Comparison of ENCODE assay signal across 8 mouse cellular contexts in genomic region chr2:92401091-92401561, GRCm38 (mm10). TPM values are rescaled to one million over a fixed set of nuclear protein-coding genes. Genes with fewer than 3 reads are reported as not detected.
DNase-seq lines count a peak whose midpoint lies in the region; ATAC-seq lines count a peak whose summit lies in the region.

TSS of gene Mapk8ip1 (minus strand) at chr2:92401263.

- H3K36me3 ChIP-seq in kidney, embryonic 14.5 days (ENCODE audit: control insufficient read depth, insufficient read depth, low read length) = peaks cover 23% of the 10 kb centered on the region
- H3K36me3 ChIP-seq in hindbrain, embryonic 14.5 days (replicated peaks; ENCODE audit: control insufficient read depth, insufficient read depth) = peaks cover 25% of the 10 kb centered on the region
- peaks cover 6% of the 10 kb centered on the region; the same call in 1 of the 2 replicates for H3K36me3 ChIP-seq in liver, embryonic 11.5 days (ENCODE audit: control insufficient read depth, insufficient read depth, low read length)
- H3K36me3 ChIP-seq in stomach, embryonic 14.5 days (ENCODE audit: control insufficient read depth, insufficient read depth, low read length) = peaks cover 8% of the 10 kb centered on the region

- no peaks in the 10 kb centered on the region; the same call in 1 of the 2 replicates for H3K27me3 ChIP-seq in kidney, embryonic 14.5 days (ENCODE audit: control insufficient read depth, insufficient read depth, low read length)
- H3K27me3 ChIP-seq in hindbrain, embryonic 14.5 days (ENCODE audit: control insufficient read depth, insufficient read depth, low read length) = no peaks in the 10 kb centered on the region
- peaks cover 17% of the 10 kb centered on the region for H3K27me3 ChIP-seq in liver, embryonic 11.5 days (replicated peaks; ENCODE audit: control insufficient read depth, insufficient read depth, low read length)
- no peaks in the 10 kb centered on the region for H3K27me3 ChIP-seq in stomach, embryonic 14.5 days (ENCODE audit: control insufficient read depth, insufficient read depth, low read length)

- no peaks in the 10 kb centered on the region for H3K9me3 ChIP-seq in kidney, embryonic 14.5 days (ENCODE audit: control insufficient read depth, low read length)
- no peaks in the 10 kb centered on the region for H3K9me3 ChIP-seq in hindbrain, embryonic 14.5 days (ENCODE audit: control insufficient read depth, low read length)
- no peaks in the 10 kb centered on the region for H3K9me3 ChIP-seq in liver, embryonic 11.5 days (ENCODE audit: control insufficient read depth, low read length)
- H3K9me3 ChIP-seq in stomach, embryonic 14.5 days (ENCODE audit: control insufficient read depth, low read depth, low read length) = no peaks in the 10 kb centered on the region

- ATAC-seq in kidney, embryonic 14.5 days (ENCODE audit: low FRiP score, low TSS enrichment) = peak; percentile 81
- peak; percentile 71 for ATAC-seq in hindbrain, embryonic 14.5 days (ENCODE audit: low FRiP score)
- peak; percentile 53 for ATAC-seq in liver, embryonic 11.5 days (replicated peaks; ENCODE audit: low FRiP score)
- peak; percentile 81 for ATAC-seq in stomach, embryonic 14.5 days (ENCODE audit: insufficient number of reproducible peaks, insufficient read depth, low FRiP score, low read depth)

- peak within 1 kb of the TSS; percentile 72 for H3K9ac ChIP-seq in kidney, embryonic 14.5 days (ENCODE audit: low read depth, low read length)
- H3K9ac ChIP-seq in hindbrain, embryonic 14.5 days = peak within 1 kb of the TSS; percentile 94
- peak within 1 kb of the TSS; percentile 31; the same call in 1 of the 2 replicates for H3K9ac ChIP-seq in liver, embryonic 11.5 days (ENCODE audit: low read depth, low read length)
- peak within 1 kb of the TSS; percentile 36; the same call in 1 of the 2 replicates for H3K9ac ChIP-seq in stomach, embryonic 14.5 days (replicated peaks; ENCODE audit: low read depth, low read length)

- H3K4me3 ChIP-seq in kidney, embryonic 14.5 days (ENCODE audit: low read length) = peak within 1 kb of the TSS; percentile 57
- H3K4me3 ChIP-seq in hindbrain, embryonic 14.5 days (replicated peaks; ENCODE audit: low read length) = peak within 1 kb of the TSS; percentile 84
- H3K4me3 ChIP-seq in liver, embryonic 11.5 days (ENCODE audit: low read depth, low read length) = peak within 1 kb of the TSS; percentile 55
- H3K4me3 ChIP-seq in stomach, embryonic 14.5 days (ENCODE audit: low read depth, low read length) = peak within 1 kb of the TSS; percentile 50

- no peak for DNase-seq in kidney, adult 8-10 months
- peak; percentile 67 for DNase-seq in ZHBTc4 (ENCODE audit: low read depth, low spot score)
- DNase-seq in embryo, embryonic 10 days (ENCODE audit: low spot score) = peak; percentile 59
- DNase-seq in hindbrain, embryonic 14.5 days (ENCODE audit: low spot score) = peak; percentile 44
- no peak for DNase-seq in liver, embryonic 11.5 days (ENCODE audit: low spot score)
- no peak for DNase-seq in right cerebral cortex, postnatal 25 days

- H3K27ac ChIP-seq in kidney, embryonic 14.5 days (ENCODE audit: low read depth, low read length) = no peak within 1 kb of the TSS
- H3K27ac ChIP-seq in hindbrain, embryonic 14.5 days = peak within 1 kb of the TSS; percentile 81
- H3K27ac ChIP-seq in liver, embryonic 11.5 days (ENCODE audit: low read depth, low read length) = no peak within 1 kb of the TSS
- no peak within 1 kb of the TSS for H3K27ac ChIP-seq in stomach, embryonic 14.5 days (ENCODE audit: low read length)

- WGBS in kidney, embryonic 14.5 days = 3% methylated on average over 14 of the region's 59 CpGs
- 3% methylated on average over 33 of the region's 59 CpGs for WGBS in hindbrain, embryonic 14.5 days
- 3% methylated on average over 52 of the region's 59 CpGs for WGBS in liver, embryonic 11.5 days
- WGBS in stomach, embryonic 14.5 days = 2% methylated on average over 13 of the region's 59 CpGs

- H3K4me1 ChIP-seq in kidney, embryonic 14.5 days (ENCODE audit: control insufficient read depth, insufficient read depth, low read length) = no peaks in the 10 kb centered on the region
- H3K4me1 ChIP-seq in hindbrain, embryonic 14.5 days (replicated peaks; ENCODE audit: control insufficient read depth, insufficient read depth, low read length) = peaks cover 30% of the 10 kb centered on the region
- H3K4me1 ChIP-seq in liver, embryonic 11.5 days (replicated peaks; ENCODE audit: control insufficient read depth, insufficient read depth, low read length) = no peaks in the 10 kb centered on the region
- H3K4me1 ChIP-seq in stomach, embryonic 14.5 days (ENCODE audit: control insufficient read depth, insufficient read depth, low read length) = no peaks in the 10 kb centered on the region

- peak within 1 kb of the TSS; percentile 88 for H3K4me2 ChIP-seq in kidney, embryonic 14.5 days (replicated peaks; ENCODE audit: low read depth, low read length)
- peak within 1 kb of the TSS; percentile 78 for H3K4me2 ChIP-seq in hindbrain, embryonic 14.5 days (replicated peaks)
- peak within 1 kb of the TSS; percentile 78 for H3K4me2 ChIP-seq in liver, embryonic 11.5 days
- peak within 1 kb of the TSS; percentile 85 for H3K4me2 ChIP-seq in stomach, embryonic 14.5 days (replicated peaks; ENCODE audit: low read depth, low read length)

RNA-seq across cellular contexts. Expression of gene Mapk8ip1, which starts in this region (rescaled TPM):
- polyA plus RNA-seq in kidney, embryonic 14.5 days (2014; fragmentation: Nextera tagmentation; extraction: Ambion mirVana) = 15.6 and 20.8 TPM in 2 replicates
- 68.8 and 74.5 TPM in 2 replicates for polyA plus RNA-seq in hindbrain, embryonic 14.5 days (2014; fragmentation: Nextera tagmentation; extraction: Ambion mirVana)
- 4.9 and 6.3 TPM in 2 replicates for polyA plus RNA-seq in liver, embryonic 11.5 days (2014; fragmentation: Nextera tagmentation; extraction: Ambion mirVana)
- polyA plus RNA-seq in stomach, embryonic 14.5 days (2014; fragmentation: Nextera tagmentation; extraction: Ambion mirVana) = 11.3 and 12.7 TPM in 2 replicates

Comparison
In these comparisons a context has a peak if more than half of its experiments do, and no peak if none do; other contexts are left out.
1. H3K9ac ChIP-seq: peak in every context shown above with its lines; median percentile 94 in hindbrain, embryonic 14.5 days; 72 in kidney, embryonic 14.5 days; 36 in stomach, embryonic 14.5 days; 31 in liver, embryonic 11.5 days.
2. DNase-seq: peak in ZHBTc4 (single experiment), embryo, embryonic 10 days (single experiment) and hindbrain, embryonic 14.5 days (single experiment); none in kidney, adult 8-10 months (0 of 2), liver, embryonic 11.5 days (single experiment) and right cerebral cortex, postnatal 25 days (single experiment).
3. Peak in every context shown above with its lines, with median percentiles within 50 percentile points of each other: ATAC-seq, H3K4me2 ChIP-seq and H3K4me3 ChIP-seq.